Mouse (Mus musculus): ENCODE data around the gene Bach1.

- TF ChIP-seq CTCF (IDR thresholded peaks at IDR 0.05) (peak; percentile 97), POLR2A (IDR thresholded peaks at IDR 0.05; ENCODE audit: insufficient read depth, low read depth, low read length) (no peak), EP300 (IDR thresholded peaks at IDR 0.05; ENCODE audit: insufficient read depth, low read depth, low read length) (peak; percentile 89)
Measured at GRCm38 (mm10) chr16:87746728-87747127, 48.0 kb downstream of the Bach1 start.
